Mouse (Mus musculus) cerebellum, adult 2 months (tissue): ENCODE data around the gene Acr. TPM values are rescaled to one million over a fixed set of nuclear protein-coding genes. Genes with fewer than 3 reads are reported as not detected.
A peak's percentile ranks its signal among the peaks of the same experiment; 100 is the strongest.

ENCODE experiments used
- DNase-seq, 2 experiments: peaks; one replicate each; pipeline ENCODE4 v3.0.0; 2021
- H3K27ac ChIP-seq: fragments of 200-500 bp; 2 replicates; pipeline ENCODE4 v1.5.1; 2012; ENCODE audit warnings: low read length, control low read depth, inconsistent platforms; ENCODE audit not compliant: insufficient read depth
- H3K27me3 ChIP-seq: fragments of 200-500 bp; 2 replicates; pipeline ENCODE4 v1.6.1; 2012; ENCODE audit warnings: inconsistent platforms, mild to moderate bottlenecking, low read length, moderate library complexity; ENCODE audit not compliant: control insufficient read depth, insufficient read depth
- H3K4me1 ChIP-seq: fragments of 200-500 bp; 2 replicates; pipeline ENCODE4 v1.6.1; 2011; ENCODE audit warnings: low read length; ENCODE audit not compliant: control insufficient read depth, insufficient read depth
- H3K4me3 ChIP-seq: fragments of 200-500 bp; replicated peaks from 2 replicates; pipeline ENCODE3; 2011; ENCODE audit warnings: mild to moderate bottlenecking, low read depth, low read length, control low read depth; ENCODE audit not compliant: insufficient read depth
- CTCF ChIP-seq: fragments of 200-500 bp; IDR thresholded peaks from 2 replicates; pipeline ENCODE4 v1.5.1; 2011; ENCODE audit warnings: low read depth, mild to moderate bottlenecking, control low read depth, low read length, moderate library complexity, borderline replicate concordance; ENCODE audit not compliant: insufficient read depth
- POLR2A ChIP-seq: fragments of 200-500 bp; IDR thresholded peaks from 2 replicates; pipeline ENCODE4 v1.6.1; 2011; ENCODE audit warnings: low read length, control low read depth, borderline replicate concordance; ENCODE audit not compliant: insufficient read depth
- WGBS: fragments of 180-500 bp; shearing (Covaris S2); methylation state at CpG from one replicate; pipeline ENCODE4 v1.1.7; 2018; 5-methylcytosine and 5-hydroxymethylcytosine counted together
- polyA plus RNA-seq: library from polyadenylated mRNA; depleted of rRNA; stranded (reverse); fragments of >200 nt; gene quantifications from 2 replicates; pipeline ENCODE4 v1.2.3, GENCODE M21; 2012; rRNA removed

Acr gene
- 2.4 and 2.6 TPM in 2 replicates for polyA plus RNA-seq

DNA sequence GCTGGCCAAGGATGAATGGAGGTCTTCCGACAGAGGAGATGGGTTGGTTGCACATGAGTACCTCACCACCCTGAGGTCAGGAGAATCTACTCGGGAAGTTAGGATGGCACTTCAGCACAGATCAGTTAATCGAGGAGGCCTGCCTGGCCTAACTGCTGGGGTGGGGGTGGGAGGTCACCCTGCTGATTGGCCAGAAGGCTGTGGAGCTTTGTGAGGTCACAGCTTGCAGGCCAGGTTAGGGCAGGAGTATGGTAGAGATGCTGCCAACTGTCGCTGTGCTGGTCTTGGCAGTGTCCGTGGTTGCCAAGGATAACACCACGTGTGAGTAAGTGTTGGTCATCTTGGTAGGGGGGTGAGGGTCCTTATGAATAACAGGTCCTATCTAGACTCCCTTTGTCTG, at the start of gene Acr:
Gene Acr, plus strand, starts transcription at position 213 of the 400 bp plus-strand sequence.
- Histone ChIP-seq H3K27me3 (no peaks in the 10 kb centered on the region), H3K4me3 (no peak within 1 kb of the TSS), H3K27ac (no peak within 1 kb of the TSS), H3K4me1 (0 out of 2 replicates have a peak, but pooled peaks cover 3% of the 10 kb centered on the region)
- no peak for TF ChIP-seq CTCF
- TF ChIP-seq POLR2A, result no peak
- WGBS, result 52% methylated on average over 6 of the region's 6 CpGs
- DNase-seq, result no peak

DNA sequence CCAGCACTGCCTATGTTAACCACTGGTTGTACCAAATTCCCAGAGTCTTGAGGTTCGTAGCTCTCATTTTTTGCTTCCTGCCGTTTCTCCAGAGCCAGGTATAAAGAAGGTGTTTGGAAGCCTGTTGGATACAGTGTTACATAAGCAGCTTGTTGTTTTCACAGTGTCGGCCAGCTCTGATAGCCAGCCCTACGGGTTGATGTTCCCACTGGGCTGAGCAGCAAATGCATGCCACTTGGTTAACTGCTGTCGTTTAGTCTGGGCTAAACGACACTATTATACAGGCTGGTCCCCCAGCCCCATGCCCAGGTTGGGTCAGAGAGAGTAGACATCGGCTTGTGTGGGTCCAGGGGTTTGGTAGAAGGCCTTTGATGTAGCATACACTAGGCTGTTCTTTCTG, 46.2 kb upstream of the Acr start:
- peak overlapping the region; percentile 73 for H3K4me3 ChIP-seq
- DNase-seq, result peak; percentile 74 to 77
- peaks cover 26% of the 10 kb centered on the region for H3K4me1 ChIP-seq
- TF ChIP-seq CTCF (no peak), POLR2A (peak; percentile 37; the same call in 1 of the 2 replicates)
- H3K27ac ChIP-seq, result peak overlapping the region; percentile 99
- WGBS, result 14% methylated on average over 7 of the region's 7 CpGs
- no peaks in the 10 kb centered on the region for H3K27me3 ChIP-seq

DNA sequence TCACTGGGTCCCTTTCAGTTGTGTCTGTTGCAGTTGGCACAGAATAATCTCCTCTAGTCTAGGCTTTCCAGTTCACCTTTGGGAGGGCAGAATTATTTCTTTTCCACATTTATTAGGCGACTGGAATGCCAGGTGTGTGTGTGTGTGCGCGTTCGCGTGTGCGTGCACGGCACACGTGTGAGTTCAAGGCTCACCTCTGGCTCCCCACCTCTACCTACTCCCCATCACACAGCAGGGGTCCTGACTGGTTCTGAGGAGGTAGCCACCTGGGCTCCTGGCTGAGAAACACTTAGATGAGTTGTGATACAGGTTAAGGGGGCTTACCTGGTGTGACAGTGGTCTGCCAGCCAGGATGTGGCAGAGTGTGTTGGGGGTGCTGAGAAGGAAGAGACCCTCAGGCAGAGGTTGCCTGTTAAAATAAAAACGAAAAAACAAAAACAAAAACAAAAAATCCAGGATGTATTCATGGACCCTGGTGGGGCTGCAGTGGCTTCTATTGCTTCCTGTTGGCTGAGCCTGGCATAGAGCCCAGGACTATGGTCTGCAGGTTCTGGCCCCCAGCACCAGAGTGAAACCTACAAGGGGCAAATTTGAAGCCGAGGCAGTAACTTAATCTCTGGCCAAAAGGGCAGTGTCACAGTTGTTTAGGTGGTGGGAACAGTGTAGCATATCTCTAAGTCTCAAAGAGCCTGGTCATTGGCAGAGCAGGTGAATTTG, 45.4 kb upstream of the Acr start:
- peak overlapping the region; percentile 73 for H3K4me3 ChIP-seq
- peaks cover 33% of the 10 kb centered on the region for H3K4me1 ChIP-seq
- H3K27ac ChIP-seq, result peak overlapping the region; percentile 99
- H3K27me3 ChIP-seq, result no peaks in the 10 kb centered on the region
- peak; percentile 58 to 59 for DNase-seq
- TF ChIP-seq CTCF, result no peak
- TF ChIP-seq POLR2A, result no peak
- 59% methylated on average over 10 of the region's 10 CpGs for WGBS

DNA sequence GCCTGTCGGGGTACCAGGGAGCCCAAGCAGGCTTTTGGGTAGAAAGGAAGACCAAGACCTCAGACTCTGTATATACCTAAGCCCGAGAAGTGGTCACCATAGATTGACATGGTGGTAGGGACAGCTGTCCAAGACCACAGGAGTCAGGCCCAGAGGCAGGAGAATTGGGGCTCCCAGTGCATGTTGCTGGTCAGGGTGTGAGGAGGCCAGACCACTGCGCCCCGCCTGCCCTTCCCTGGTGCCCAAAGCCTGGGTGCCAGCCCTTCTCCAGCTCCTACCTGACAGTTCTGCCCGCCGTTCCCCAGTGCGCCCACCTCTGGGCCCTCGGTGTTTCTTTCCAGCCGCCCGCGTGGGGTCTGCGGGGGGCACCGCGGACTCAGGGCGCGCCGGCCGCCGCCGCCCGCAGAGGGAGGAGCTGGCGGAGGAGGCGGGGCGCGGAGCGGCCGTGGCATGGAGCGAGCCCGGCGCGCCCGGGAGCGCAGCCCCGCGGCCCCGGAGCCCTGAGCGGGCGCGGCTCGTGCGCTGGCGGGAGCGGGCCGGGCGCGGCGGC, 44.8 kb upstream of the Acr start:
- H3K4me1 ChIP-seq, result peaks cover 40% of the 10 kb centered on the region
- no peaks in the 10 kb centered on the region for H3K27me3 ChIP-seq
- 6% methylated on average over 37 of the region's 47 CpGs for WGBS
- peak overlapping the region; percentile 73 for H3K4me3 ChIP-seq
- peak; percentile 78 to 84 for DNase-seq
- H3K27ac ChIP-seq, result peak overlapping the region; percentile 99
- TF ChIP-seq CTCF, result no peak
- TF ChIP-seq POLR2A, result no peak; the same call in 1 of the 2 replicates

DNA sequence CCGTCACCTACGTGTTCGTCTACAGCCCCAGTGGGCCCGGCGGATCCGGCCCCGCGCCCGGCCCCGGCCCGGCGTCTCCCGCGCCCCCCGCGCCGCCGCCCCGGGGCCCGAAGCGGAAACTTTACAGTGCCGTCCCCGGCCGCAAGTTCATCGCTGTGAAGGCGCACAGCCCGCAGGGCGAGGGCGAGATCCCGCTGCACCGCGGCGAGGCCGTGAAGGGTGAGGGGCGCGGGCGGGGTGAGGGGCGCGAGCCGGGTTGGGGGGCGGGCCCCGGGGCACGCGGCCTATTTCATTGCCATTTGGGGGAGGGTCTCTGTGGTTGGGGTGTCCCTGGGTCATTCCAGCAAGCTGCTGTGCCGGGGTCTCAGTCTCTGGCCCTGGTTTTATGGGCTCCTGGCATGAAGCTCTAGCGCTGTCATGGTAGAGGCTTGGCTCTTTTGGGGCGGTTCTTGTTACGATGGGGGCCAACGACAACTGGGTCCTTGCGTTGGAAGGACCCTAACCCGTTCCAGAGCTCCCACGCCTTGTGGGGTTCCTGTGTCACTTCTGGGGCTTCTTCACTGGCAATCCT, 44.0 kb upstream of the Acr start:
- TF ChIP-seq CTCF (no peak), POLR2A (no peak)
- Histone ChIP-seq H3K4me3 (peak overlapping the region; percentile 66), H3K4me1 (peaks cover 47% of the 10 kb centered on the region), H3K27me3 (no peaks in the 10 kb centered on the region), H3K27ac (peak overlapping the region; percentile 79)
- DNase-seq, result peak; percentile 45 to 61
- whole genome bisulfite sequencing, result 13% methylated on average over 51 of the region's 52 CpGs

DNA sequence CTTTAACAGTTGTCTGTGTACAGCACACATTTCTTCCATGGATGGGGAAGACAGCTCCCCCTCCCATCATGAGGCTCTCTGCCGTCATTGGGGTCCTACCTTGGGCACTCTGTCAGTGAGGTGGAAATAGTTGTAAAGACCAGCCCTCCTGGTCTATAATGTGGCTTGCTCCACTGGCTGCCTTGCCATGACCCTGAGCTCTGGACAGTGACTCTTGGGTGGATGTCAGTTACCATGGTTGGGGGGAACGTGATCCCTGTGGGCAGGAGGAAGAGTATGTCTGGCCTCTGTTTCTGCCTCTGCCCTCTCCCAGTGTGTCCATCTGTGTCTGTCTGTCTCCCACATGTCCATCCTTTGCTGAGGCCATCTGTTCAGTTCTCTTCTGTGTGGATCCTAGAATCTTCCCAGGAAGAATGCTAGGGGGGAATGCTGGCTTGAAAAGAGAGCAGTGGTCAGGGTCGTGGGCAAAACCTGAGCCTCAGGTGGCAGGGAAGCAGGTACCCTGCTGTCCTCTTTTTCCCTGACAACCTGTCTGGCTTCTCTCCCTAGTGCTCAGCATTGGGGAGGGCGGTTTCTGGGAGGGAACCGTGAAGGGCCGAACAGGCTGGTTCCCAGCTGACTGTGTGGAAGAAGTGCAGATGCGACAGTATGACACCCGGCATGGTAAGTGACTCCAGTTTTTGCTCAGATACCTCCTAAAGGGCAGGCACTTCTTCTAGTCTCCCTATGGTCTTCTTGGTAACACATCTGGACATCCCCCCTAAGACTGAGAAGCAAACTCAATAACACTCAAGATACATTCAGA, 43.3 kb upstream of the Acr start:
- WGBS, result 9% methylated on average over 8 of the region's 8 CpGs
- peak overlapping the region; percentile 79 for H3K27ac ChIP-seq
- TF ChIP-seq CTCF (no peak), POLR2A (peak; percentile 30; the same call in 1 of the 2 replicates)

DNA sequence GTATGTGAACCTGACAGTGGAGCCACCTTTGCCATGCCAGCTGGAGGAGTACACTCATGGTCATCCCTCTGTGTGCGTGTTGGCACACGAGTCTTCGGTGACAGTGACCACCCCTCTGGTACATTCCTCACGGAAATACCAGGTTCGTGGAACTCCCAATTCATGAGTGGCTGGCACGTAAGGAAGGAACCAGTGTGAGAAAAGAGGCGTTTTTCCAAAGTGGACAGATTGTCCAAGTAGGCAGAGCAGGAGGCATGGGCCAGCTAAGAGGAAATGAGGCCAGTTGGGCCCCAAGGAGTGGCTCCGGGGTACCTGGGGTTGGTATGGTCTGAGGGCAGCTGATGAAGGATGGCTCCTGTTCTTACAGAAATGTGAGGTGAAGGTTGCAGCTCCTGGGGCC, 42.7 kb upstream of the Acr start:
- Histone ChIP-seq H3K4me3 (peak overlapping the region; percentile 66), H3K27ac (peak overlapping the region; percentile 79), H3K4me1 (peaks cover 53% of the 10 kb centered on the region), H3K27me3 (no peaks in the 10 kb centered on the region)
- peak; percentile 83 to 92 for DNase-seq
- TF ChIP-seq CTCF (no peak), POLR2A (peak; percentile 33; the same call in 1 of the 2 replicates)
- WGBS, result 10% methylated on average over 8 of the region's 8 CpGs

More for the DNA sequence above, 43.3 kb upstream of the Acr start:
- H3K27me3 ChIP-seq, result no peaks in the 10 kb centered on the region
- peak overlapping the region; percentile 66 for H3K4me3 ChIP-seq
- H3K4me1 ChIP-seq, result peaks cover 50% of the 10 kb centered on the region
- peak; percentile 80 to 81 for DNase-seq
